Mouse (Mus musculus): ENCODE data around the gene Ripk3. TPM values are rescaled to one million over a fixed set of nuclear protein-coding genes. Genes with fewer than 3 reads are reported as not detected.

Ripk3 gene
- polyA plus RNA-seq, 1 experiment from 2014 or later: 2.7 TPM

- ATAC-seq (replicated peaks): peak; percentile 10; the same call in 1 of the 2 replicates
- H3K4me2 ChIP-seq: peak overlapping the region; percentile 95
- peak overlapping the region; percentile 80 for H3K27ac ChIP-seq
- H3K9me3 ChIP-seq: no peaks in the 10 kb centered on the region
- H3K4me1 ChIP-seq: peaks cover 43% of the 10 kb centered on the region
- peaks cover 4% of the 10 kb centered on the region for H3K27me3 ChIP-seq (replicated peaks)
- H3K9ac ChIP-seq: peak overlapping the region; percentile 73
- H3K36me3 ChIP-seq (replicated peaks): no peaks in the 10 kb centered on the region
- peak overlapping the region; percentile 64 for H3K4me3 ChIP-seq
- 4% methylated on average over 10 of the region's 10 CpGs for WGBS
Measured at GRCm38 (mm10) chr14:55824001-55824480, 35.4 kb upstream of the Ripk3 start.

- WGBS: under 1% methylated on average over 42 of the region's 46 CpGs
- no peaks in the 10 kb centered on the region for H3K9me3 ChIP-seq
- H3K36me3 ChIP-seq (replicated peaks): no peaks in the 10 kb centered on the region
- peak within 1 kb of the TSS; percentile 95 for H3K4me2 ChIP-seq
- H3K4me1 ChIP-seq: peaks cover 43% of the 10 kb centered on the region
- H3K9ac ChIP-seq: peak within 1 kb of the TSS; percentile 73
- H3K27ac ChIP-seq: peak within 1 kb of the TSS; percentile 80
- ATAC-seq (replicated peaks): peak; percentile 73
- H3K4me3 ChIP-seq: peak within 1 kb of the TSS; percentile 64
- peaks cover 4% of the 10 kb centered on the region for H3K27me3 ChIP-seq (replicated peaks)
Measured at GRCm38 (mm10) chr14:55822991-55823762, 34.5 kb upstream of the Ripk3 start, which contains the start of gene Nfatc4. Nfatc4 (plus strand) TSS chr14:55823144.

DNA sequence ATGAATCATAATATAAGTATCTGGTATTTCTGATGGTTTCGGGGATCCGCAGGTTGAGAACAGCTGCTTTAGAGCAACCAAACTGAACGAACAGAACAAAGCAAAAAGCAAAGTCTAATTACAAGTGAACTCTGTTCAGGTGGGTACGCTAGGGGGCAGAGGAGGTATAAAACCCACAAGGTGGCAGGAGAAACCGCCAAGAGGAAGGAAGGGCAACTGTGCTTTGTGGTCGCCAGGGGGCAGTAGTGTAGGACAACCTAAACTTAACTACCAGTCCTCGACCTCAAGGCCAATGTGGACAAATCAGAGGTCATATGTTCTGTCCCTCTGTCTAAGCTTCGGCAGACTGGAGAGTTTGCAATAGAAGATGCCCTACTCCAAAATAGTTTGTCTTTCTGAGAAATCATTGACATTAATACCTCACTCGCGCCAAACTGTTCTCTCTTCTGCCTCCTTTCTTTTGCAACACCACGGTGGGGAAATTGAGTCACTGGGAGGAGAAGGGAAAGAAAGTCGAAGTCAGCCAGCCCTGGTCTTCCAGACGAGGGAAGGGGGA lies 33.8 kb upstream of the Ripk3 start:
- Histone ChIP-seq H3K27me3 (replicated peaks) (peaks cover 4% of the 10 kb centered on the region), H3K4me1 (peaks cover 43% of the 10 kb centered on the region), H3K27ac (peak overlapping the region; percentile 80), H3K36me3 (replicated peaks) (no peaks in the 10 kb centered on the region), H3K9me3 (no peaks in the 10 kb centered on the region), H3K9ac (peak overlapping the region; percentile 73; the same call in 1 of the 2 replicates), H3K4me3 (peak overlapping the region; percentile 64), H3K4me2 (peak overlapping the region; percentile 95)
- no peak for ATAC-seq (replicated peaks)
- 7% methylated on average over 13 of the region's 13 CpGs for whole genome bisulfite sequencing

- no peaks in the 10 kb centered on the region for H3K36me3 ChIP-seq (replicated peaks)
- WGBS: 82% methylated on average over 9 of the region's 9 CpGs
- no peak overlapping the region for H3K9ac ChIP-seq
- no peak overlapping the region for H3K4me3 ChIP-seq
- ATAC-seq (replicated peaks): no peak
- no peak overlapping the region for H3K4me2 ChIP-seq
- H3K27me3 ChIP-seq (replicated peaks): no peaks in the 10 kb centered on the region
- H3K9me3 ChIP-seq: no peaks in the 10 kb centered on the region
- H3K4me1 ChIP-seq: peaks cover 29% of the 10 kb centered on the region
- H3K27ac ChIP-seq: no peak overlapping the region
Measured at GRCm38 (mm10) chr14:55820576-55820975, 31.9 kb upstream of the Ripk3 start.

- WGBS: 79% methylated on average over 7 of the region's 7 CpGs
Measured at GRCm38 (mm10) chr14:55819845-55820405, 31.3 kb upstream of the Ripk3 start.

DNA sequence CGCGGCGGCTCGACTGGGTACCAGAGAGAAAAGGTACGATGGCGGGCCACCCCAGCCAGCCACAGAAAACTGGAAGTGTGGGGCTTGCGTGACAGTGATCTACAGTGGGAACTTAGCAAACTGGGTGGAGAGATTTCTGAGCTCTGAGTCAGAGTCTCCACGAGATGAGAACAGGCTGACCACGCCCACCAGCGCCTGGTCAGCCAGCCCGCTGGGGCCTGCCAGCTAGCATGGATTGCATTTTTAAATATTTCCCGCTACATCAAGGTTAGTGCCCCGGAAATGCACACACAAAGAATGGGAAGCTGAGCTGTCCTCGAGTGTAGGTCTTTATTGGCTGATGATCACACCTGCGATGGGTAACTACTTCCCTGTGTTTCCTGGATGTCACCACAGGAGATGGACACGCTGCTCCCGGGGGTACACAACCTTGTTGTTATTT lies 26.7 kb upstream of the Ripk3 start:
- peak overlapping the region; percentile 60 for H3K4me2 ChIP-seq
- H3K9me3 ChIP-seq: no peaks in the 10 kb centered on the region
- 21% methylated on average over 17 of the region's 17 CpGs for WGBS
- H3K4me1 ChIP-seq: peaks cover 4% of the 10 kb centered on the region; the same call in 1 of the 2 replicates
- H3K9ac ChIP-seq: peak overlapping the region; percentile 29; the same call in 1 of the 2 replicates
- no peaks in the 10 kb centered on the region for H3K36me3 ChIP-seq (replicated peaks)
- peak; percentile 83 for ATAC-seq (replicated peaks)
- H3K4me3 ChIP-seq: peak overlapping the region; percentile 47
- no peaks in the 10 kb centered on the region for H3K27me3 ChIP-seq (replicated peaks)
- peak overlapping the region; percentile 40 for H3K27ac ChIP-seq

More at GRCm38 (mm10) chr14:55819845-55820405, 31.3 kb upstream of the Ripk3 start:
- H3K27ac ChIP-seq: no peak overlapping the region
- H3K4me2 ChIP-seq: no peak overlapping the region
- no peaks in the 10 kb centered on the region for H3K9me3 ChIP-seq
- ATAC-seq (replicated peaks): no peak
- H3K27me3 ChIP-seq (replicated peaks): no peaks in the 10 kb centered on the region
- peaks cover 23% of the 10 kb centered on the region for H3K4me1 ChIP-seq
- H3K4me3 ChIP-seq: no peak overlapping the region
- no peaks in the 10 kb centered on the region for H3K36me3 ChIP-seq (replicated peaks)
- no peak overlapping the region for H3K9ac ChIP-seq

DNA sequence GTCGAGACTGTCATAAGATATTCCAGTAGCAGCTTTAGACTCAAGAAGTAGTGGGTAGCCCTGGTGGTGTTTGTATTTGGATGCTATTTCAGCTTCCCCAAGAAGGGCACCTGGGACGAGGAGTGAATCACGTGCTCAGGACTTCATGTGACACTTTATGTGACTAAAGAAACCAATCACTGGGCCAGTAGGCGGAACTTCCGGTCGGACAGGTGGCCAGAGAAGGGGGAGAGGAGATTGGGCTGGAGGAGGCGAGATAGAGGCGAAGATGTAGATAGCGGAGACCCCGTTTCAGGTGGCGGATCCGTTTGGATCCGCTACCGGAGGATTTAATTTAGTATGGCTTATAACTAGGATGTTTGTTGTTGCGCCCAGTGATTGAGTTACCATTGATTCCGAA lies 26.2 kb upstream of the Ripk3 start:
- H3K4me1 ChIP-seq: peaks cover 4% of the 10 kb centered on the region; the same call in 1 of the 2 replicates
- H3K4me2 ChIP-seq: peak overlapping the region; percentile 60
- H3K27ac ChIP-seq: peak overlapping the region; percentile 40
- H3K36me3 ChIP-seq (replicated peaks): no peaks in the 10 kb centered on the region
- peak overlapping the region; percentile 29; the same call in 1 of the 2 replicates for H3K9ac ChIP-seq
- peak overlapping the region; percentile 47 for H3K4me3 ChIP-seq
- WGBS: 19% methylated on average over 16 of the region's 16 CpGs
- H3K27me3 ChIP-seq (replicated peaks): no peaks in the 10 kb centered on the region
- peak; percentile 93 for ATAC-seq (replicated peaks)
- no peaks in the 10 kb centered on the region for H3K9me3 ChIP-seq

DNA sequence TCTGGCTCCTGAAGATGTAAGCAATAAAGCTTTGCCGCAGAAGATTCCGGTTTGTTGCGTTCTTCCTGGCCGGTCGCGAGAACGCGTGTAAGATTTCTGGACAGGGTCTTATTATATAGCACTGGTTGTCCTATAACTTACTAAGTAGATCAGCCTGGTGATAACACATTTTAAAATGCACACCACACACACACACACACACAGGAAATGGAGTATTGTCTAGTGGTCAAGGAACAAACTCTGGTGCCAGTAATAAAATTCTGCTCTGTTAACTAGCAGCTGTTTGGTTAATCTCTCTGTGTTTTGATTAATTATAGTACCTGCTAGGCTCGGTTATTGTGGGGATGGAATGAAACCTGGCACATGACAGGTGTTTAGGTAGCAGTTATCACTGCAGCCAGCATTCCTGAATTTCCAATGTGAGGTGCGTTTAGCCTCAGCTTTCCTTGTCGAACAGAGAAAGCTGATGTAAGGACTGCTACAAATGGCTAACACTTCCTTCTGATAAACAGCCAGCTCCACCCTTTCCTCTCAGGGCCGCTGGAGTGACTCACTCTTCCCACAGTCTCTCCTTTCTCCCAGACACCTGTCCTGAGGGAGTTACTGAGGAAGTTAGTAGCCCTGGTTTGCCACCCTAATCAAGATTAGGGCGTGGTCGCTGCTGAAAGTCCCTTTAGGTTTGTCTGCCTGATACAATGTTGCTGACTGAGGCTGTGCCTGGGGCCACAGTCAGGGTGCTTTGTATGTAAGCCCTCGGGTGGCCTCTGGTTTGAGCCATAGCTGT lies 6.9 kb upstream of the Ripk3 start:
- H3K27ac ChIP-seq: no peak overlapping the region
- no peaks in the 10 kb centered on the region for H3K4me1 ChIP-seq
- no peaks in the 10 kb centered on the region for H3K9me3 ChIP-seq
- H3K4me3 ChIP-seq: no peak overlapping the region
- no peaks in the 10 kb centered on the region for H3K36me3 ChIP-seq (replicated peaks)
- H3K9ac ChIP-seq: no peak overlapping the region
- WGBS: 85% methylated on average over 15 of the region's 15 CpGs
- no peak overlapping the region for H3K4me2 ChIP-seq
- H3K27me3 ChIP-seq (replicated peaks): no peaks in the 10 kb centered on the region
- ATAC-seq (replicated peaks): no peak

- no peak for ATAC-seq (replicated peaks)
- no peaks in the 10 kb centered on the region for H3K36me3 ChIP-seq (replicated peaks)
- 68% methylated on average over 2 of the region's 2 CpGs for WGBS
Measured at GRCm38 (mm10) chr14:55793946-55794345, 5.3 kb upstream of the Ripk3 start.

DNA sequence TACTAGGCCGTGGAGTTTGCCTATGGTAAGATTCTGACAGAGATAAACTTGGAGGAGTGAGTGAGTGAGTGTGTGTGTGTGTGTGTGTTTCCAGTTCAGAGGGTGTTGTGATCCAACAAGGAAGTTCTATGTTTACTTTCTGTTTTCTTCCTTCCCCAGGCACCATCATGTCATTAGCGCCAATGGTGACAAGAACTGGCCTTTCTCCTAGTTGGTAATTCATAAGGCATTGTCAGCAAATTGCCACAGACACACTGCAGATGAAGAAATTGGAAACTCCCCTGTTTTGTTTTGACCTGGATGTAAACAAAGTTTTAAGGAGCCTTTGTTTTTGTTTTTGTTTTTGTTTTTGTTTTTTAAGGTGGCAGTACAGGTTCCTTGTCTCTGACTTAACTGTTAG lies 4.8 kb upstream of the Ripk3 start:
- 71% methylated on average over 2 of the region's 2 CpGs for WGBS
- Histone ChIP-seq H3K27ac (no peak overlapping the region), H3K27me3 (replicated peaks) (peaks cover 15% of the 10 kb centered on the region), H3K36me3 (replicated peaks) (no peaks in the 10 kb centered on the region), H3K4me3 (no peak overlapping the region), H3K4me1 (no peaks in the 10 kb centered on the region), H3K4me2 (no peak overlapping the region), H3K9ac (no peak overlapping the region), H3K9me3 (no peaks in the 10 kb centered on the region)
- no peak for ATAC-seq (replicated peaks)

More at GRCm38 (mm10) chr14:55793946-55794345, 5.3 kb upstream of the Ripk3 start:
- Histone ChIP-seq H3K4me1 (no peaks in the 10 kb centered on the region), H3K27ac (no peak overlapping the region), H3K4me3 (no peak overlapping the region), H3K4me2 (no peak overlapping the region), H3K27me3 (replicated peaks) (peaks cover 10% of the 10 kb centered on the region), H3K9ac (no peak overlapping the region), H3K9me3 (no peaks in the 10 kb centered on the region)

DNA sequence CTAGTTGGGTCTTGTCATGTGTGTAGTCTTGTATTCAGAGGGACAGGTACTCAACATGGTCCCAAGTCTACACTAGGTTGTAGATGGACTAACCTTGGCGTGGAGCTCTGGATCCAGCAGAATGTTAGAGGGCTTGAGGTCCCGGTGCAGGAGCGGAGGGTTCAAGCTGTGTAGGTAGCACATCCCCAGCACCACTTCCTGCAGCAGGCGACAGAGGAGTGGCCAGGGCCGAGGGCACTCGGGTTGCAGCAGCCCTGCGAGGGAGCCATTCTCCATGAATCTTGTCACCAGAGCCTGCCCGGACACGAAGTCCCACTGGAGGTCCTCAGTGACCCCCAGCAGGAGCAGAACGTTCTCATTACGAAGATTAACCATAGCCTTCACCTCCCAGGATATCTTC lies 934 bp downstream of the Ripk3 start:
- WGBS: 33% methylated on average over 11 of the region's 11 CpGs
- no peak overlapping the region for H3K4me3 ChIP-seq
- H3K4me2 ChIP-seq: no peak overlapping the region
- no peaks in the 10 kb centered on the region for H3K36me3 ChIP-seq (replicated peaks)
- no peak for ATAC-seq (replicated peaks)
- H3K27ac ChIP-seq: no peak overlapping the region
- H3K9me3 ChIP-seq: no peaks in the 10 kb centered on the region
- no peak overlapping the region for H3K9ac ChIP-seq
- H3K27me3 ChIP-seq (replicated peaks): peaks cover 71% of the 10 kb centered on the region
- H3K4me1 ChIP-seq: peaks cover 11% of the 10 kb centered on the region

Data from midbrain, embryonic 15.5 days (tissue).